Mouse (Mus musculus): ENCODE data around the gene Best1.

Best1 gene

DNA sequence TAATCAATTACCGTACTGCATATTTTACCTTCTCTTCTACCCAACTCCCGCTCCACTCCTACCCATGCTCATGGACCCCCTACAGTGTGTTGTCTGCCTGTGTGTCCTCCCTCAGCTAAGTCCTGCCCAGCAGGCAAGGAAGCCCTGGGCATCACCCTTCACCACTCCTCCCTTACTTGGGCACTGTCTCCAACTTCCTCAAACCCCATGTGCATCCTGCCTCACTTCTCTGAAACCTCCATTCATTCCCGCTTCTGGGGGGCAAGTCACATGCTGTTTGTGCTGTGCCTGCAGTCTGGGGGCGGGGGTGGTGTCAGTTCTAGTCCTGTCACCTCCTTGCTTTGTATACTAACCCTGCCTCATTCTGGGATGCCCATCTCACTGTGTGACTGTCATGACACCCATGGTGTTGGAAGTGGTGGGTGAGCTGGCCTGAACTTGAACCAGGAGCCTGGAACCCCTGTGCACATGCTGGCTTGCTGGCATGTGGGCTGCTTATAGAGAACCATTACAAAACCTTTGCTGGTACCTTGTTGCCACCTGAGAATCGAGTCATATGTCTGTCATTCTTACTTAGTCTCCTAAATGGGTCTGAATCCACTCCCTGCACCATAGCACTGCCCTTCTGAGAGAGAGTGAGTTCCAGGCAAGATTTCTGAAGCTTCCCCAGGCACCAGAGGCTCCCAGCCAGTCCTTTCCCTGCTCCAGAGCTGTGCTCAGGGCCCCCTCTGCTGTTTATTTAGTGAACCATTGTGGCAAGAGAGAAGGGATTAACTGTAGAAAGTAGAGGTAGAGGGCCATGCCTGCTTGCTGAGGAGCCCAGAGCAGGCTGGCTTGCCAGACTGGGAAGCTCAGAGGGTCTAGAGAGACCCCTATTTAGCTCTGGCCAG is 21.2 kb upstream of the Best1 start:
- DNase-seq: no peak

DNA sequence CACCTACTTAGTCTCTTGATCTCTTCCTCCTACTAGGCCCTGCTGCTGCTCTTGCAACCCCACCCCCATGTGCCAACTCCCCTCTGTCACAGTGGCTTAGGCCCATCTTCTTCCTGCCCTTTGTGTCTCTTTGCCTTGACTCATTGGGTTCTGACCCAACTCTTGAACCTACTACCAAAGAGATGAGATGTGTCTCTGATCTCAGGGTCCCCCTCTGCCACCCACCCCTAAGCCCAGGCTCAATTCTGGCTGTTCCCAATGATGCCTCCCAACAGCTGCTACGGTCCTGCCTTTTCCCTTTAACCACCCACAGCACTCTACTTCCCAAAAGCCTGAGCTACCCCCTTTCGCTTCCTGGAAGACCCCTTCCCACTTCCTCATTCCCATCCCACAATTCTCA is 20.5 kb upstream of the Best1 start:
- no peak for DNase-seq

DNA sequence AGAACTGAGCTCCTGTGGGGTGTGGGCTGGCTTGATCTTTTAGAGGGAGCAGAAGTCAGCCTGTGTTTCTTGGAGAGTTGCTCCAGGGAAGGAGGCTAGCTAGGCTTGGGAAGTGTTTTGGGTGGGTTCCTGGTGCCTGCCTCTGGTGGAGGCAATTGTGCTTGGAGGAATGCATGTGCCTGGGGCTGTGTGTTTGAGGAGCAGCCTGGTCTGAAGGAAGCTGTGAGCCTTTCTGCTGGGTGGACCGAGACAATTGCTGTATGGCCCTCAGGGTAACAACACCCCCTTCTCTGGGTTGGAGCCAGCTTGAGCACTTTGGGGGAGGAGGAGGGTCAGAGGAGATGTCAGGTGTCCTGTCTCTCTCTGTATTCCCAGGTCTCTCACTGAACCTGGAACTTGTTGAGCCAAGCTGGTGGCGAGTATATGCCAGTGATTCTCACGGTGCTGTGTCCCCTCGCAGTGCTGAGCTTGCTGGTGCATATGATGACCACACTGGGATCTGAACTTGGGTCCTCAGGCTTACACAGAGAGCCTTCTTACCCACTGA is 17.9 kb upstream of the Best1 start:
- DNase-seq: no peak

DNA sequence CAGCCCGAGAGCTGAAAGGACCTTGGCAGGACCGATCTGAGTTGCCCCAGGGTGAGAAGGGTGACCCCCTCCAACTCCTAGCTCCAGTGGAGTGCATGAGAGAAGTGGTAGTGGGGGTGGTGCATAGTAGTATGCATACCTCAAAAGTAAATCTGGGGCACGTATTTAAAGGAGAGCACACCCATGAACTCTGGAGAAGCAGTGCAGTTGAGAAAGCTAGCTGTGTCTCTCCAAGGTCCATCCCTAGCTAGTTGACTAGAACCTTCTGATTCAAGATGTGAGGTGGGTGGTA is 17.0 kb upstream of the Best1 start:
- no peak for DNase-seq

DNA sequence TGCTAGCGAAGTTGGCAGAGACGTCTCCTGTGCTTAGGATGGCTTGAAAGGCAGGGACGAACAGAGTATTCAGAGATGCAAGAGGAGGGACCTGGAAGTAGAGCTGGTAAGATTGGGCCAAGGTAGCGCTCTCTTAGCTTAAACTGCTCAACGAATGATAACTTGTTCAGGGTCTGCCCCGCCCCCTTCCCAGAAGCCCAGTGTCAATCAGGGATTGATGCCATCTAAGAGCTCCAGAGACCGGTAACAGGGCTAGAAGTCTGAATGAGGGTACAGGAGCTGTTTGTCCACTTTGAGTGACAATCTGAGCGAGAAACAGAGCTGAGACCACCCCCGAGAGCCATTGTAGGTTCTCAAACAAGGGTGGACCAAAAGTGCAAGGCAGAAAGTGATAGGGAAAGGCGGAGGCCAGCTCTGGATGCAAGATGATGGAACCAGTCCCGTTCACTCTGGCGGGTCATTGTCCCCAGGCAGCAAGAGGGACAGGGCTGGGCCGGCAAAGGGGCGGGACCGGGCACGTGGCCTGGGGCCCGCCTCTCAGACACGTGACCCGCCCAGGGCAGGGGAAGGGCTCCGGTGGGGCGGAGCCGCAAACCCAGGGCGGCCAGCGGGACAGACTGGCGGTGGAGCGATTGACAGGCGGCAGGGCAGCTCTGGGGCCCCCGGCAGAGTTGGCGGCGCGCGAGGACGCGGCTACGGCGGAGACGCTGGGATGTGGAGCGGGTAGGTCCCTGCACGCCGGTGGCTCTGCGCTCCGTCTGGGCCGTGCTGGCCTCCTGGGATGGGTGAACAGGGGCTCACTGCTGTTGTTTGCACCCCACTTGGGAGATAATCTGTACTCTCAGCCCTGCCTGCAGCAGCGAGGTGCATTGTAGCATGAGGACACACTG is 16.4 kb upstream of the Best1 start:
- peak; percentile 77 for DNase-seq

DNA sequence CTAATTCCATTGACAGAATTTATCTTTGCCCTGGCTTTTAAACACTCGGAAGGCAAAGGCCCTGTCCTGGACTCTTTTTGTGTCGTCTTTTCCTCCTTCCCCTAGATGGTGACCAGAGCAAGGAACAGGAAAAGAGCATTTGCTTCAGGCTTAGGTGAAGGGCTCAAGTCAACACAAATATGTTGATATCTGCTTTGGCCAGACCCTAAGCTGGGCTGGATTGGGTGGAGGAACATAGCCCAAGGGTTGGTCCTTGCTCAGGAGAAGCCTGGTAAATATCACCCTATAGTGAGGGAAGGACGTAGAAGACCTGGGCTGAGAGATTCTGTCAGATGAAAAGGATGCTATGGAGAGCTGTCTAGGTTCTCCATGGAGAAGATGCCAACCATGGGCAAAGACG is 14.7 kb upstream of the Best1 start:
- no peak for DNase-seq

DNA sequence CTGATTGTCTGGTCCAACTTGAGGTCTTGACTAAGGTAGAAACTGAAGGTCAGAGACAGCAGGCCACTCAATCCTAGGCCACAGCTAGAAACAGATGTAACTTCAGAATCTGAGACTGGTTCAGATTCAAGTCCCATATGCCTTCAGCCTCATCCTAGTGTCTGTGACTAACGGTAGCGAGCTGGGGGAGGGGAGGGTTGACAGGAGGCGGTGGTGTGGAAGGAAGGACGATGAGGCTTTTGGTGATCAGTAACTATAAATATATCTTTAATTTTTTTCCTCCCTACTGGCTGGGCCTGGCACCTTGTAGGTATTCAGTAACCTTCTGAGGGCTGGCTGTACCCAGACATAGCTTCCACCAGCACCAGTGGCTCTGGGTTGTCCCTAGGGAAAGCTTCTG is 14.0 kb upstream of the Best1 start:
- DNase-seq: no peak

DNA sequence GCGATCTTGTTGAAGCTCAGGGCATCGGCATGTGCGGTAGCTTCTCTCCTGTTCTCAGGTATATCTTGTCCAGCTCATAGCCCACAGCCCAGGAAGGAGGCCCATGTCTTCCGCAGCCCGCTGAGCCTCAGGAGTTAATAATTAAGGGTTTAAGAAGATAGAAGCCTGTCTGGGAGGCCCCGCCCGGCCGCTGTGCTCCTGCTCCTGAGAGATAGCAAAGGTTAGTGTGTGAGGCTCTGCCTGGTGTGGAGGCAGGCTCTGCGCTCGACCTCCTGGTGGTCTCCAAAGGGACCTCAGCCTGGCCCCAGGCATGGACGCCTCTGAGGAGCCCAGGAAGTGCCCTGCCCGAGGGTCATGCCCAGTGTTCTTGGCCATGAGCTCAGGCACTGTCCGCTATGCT is 13.4 kb upstream of the Best1 start:
- no peak for DNase-seq

DNA sequence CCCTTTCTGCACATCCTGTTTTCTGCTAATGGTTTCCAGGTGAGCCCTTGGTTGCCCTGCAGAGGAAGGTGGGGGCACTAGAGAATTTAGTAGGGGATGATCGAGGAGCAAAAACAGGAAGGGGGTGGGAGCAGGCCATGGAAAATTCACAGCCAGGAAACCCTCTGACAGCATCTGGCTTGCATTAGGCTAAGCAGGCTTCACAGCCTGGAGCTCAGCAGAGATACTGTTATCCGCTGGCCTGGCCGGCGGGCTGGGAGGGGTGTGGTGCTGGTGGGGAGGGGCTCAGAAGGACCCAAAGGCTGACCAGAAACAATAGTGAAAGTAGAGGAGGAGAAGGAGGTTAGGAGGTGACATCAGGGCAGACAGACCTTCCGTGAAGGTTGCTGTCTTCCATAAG is 12.5 kb upstream of the Best1 start:
- DNase-seq: no peak

DNA sequence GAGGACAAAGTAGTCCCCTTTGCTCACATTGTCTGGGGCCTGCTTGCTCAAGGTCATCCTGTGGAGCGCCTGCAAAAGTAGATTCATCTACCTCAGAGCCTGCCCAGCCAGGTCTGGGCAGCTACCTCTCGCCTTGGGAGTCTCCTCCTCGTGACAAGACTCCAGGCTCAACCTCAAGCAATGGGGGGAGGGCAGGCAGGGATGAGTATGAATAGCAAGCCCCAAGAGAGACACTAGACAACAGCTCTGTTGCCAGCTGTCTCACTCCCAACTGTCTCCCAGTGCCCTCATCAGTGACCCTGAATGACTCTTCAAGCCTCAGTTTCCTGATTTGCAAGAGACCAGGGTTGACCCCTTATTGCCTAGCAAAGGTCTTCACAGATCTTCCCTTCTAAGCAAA is 11.9 kb upstream of the Best1 start:
- DNase-seq: no peak

DNA sequence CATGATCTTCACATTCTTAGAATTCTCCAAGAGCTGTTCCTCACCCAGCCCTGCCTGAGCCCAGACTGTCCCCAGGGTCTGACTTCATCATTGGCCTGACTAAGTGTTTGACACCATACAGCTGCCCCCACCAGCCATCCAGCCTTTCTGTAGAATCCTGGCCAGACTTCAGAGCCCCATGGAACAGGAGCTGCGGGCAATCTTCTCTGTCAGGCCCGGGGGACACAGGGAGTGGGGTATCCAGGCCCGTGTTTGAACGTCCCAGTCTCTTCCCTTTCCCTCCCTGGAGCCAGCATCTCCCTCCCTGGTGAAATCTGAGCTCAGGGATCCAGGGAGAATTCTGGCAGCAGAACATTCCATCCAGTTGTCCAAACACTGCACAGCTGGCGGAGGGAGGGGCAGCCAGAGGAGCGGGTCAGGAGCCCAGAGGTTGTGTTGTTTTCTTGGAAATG is 11.4 kb upstream of the Best1 start:
- no peak for DNase-seq

DNA sequence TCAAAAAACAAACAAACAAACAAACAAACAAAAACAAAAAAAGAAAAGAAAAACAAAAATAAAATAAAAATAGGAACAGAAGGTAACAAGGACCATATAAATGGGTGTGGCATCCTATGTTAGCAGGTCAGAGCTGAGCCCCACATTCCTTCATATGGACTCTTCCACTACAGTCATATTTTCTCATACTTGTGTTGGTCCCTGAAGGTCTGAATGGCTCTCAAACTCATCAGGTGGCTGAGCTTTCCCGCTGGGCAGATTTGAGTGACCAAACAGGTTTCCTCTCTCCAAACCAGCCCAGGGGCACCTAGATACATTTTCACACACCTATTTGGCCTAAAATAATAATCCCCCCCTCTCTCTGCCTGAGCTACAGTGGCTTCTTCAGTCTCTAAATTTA is 10.0 kb upstream of the Best1 start:
- no peak for DNase-seq

DNA sequence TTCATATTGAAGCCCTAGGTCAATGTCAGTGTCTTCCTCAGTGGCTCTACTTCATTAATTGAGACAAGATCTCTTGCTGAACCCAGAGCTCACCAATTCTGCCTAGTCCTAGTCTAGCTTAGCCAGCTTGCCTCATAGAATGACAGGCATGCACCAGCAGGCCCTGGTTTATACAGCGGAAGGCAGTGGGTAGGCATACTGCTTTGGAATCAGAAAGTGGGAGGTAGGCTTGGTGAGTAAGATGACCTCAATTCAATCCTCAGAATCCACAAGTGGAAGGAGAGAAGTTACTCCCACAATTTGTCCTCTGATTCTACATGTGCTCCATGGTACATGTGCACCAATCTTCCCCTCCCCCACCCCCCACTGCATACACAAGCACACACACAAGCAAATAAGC is 2.3 kb upstream of the Best1 start:
- no peak for DNase-seq

DNA sequence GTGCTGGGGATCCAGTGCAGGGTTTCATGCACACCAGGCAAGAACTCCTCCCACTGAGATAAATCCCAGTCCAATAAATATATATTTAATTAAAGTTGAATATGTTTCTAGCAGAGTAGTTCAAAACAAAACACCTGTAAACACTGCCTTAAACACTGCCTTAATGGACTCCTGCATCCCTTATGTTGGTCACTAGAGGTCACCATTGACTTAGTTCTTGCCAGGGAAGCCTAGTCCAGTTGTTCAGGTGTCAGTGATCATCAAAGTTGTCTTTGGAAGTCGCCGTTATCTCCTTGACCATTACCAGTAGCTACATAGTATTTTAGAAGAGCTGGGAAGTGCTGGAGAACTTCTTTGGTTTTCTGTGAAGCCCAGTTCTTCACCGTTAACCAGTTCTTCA is 1.1 kb downstream of the Best1 start:
- DNase-seq: no peak

DNA sequence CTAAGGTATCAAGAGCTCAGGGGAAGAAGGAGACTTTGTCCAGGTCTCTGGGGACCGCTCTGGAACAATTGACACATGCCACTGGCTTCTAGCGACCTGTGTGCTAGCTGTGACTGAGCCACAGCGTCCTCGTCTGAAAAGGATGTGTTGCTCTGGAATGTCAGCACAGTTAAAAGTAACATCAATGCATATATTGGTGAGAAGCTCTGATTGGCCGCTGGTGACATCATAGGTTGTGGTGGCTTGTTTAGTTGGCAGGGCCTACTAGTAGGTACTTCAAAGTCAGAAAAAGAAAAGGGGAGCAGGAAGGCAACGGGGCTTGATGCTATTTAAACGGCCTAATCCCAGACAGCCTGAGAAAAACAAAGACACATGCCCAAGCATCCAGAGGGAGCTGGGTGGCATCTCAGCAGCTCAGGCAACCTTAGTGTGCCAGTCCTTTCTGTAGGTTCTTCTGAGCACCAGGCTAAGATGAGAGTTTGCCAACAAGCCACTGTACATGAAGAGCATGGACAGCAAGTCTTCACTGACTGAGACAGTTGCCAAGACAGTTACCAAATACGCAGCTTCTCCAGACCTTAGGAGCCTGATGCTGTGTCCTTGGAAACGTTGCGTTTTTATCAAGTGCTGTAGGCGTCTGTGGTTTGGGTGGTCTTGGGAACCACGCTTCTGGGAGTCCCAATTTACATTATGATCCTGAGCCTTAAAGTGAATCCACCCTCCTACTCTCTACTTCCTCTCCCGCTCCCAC is 2.5 kb downstream of the Best1 start:
- DNase-seq: no peak

DNA sequence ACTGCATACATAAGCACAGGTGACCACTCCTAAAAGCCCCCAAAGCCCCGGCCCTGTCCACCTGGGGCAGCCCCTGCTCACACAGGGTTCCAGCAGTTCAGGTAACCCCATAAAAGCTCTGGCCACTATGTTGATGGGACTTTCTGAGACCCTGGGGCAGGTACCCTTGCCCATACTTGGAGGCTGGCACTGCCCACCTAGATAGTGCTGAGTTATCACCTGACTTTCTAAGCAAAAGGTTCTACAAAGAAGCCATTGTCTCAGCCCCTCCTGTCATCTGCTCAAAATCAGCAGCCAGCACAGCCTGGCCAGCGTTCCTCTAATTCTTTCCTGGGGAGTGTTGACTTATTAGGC is 3.4 kb downstream of the Best1 start:
- DNase-seq: no peak

DNA sequence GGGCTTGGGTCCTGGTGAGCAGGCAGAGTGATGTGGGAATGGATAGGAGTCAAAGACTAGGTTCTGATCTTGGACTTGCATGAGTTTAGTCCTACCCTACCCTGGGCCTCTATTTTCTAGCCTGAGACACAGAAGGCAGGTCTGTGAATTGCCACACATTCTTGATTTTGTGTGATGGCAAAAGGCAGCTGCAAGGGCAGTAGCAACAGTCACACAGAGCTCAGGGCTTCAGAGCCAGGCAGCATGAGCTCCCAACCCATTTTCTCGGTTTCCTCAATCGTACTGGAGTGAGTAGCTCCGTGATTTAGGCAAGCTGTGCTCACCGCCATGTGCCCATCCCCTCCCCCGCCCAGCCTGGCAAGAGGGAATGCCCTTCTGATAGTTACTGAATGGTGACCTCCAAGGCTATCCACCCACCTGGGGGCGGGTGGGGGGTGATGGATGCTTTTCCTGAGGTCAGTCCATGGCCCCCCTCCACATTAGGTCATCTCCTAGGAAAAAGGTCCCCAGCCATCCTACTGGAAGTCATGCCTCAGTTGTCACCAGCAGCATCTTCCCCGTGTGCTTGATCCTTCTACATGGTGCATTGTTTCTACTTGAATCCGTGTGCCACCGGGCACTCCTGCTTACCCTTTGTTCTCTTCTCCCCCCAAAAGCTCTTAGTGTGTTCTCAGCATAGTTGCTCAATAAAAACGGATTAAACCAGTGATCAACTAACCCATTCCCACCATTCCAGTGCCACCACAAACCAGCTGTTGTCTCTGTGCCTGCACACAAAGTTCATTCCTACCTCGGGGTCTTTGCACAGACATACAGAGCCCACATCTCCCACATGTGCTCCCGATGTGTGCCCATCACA is 4.0 kb downstream of the Best1 start:
- no peak for DNase-seq

DNA sequence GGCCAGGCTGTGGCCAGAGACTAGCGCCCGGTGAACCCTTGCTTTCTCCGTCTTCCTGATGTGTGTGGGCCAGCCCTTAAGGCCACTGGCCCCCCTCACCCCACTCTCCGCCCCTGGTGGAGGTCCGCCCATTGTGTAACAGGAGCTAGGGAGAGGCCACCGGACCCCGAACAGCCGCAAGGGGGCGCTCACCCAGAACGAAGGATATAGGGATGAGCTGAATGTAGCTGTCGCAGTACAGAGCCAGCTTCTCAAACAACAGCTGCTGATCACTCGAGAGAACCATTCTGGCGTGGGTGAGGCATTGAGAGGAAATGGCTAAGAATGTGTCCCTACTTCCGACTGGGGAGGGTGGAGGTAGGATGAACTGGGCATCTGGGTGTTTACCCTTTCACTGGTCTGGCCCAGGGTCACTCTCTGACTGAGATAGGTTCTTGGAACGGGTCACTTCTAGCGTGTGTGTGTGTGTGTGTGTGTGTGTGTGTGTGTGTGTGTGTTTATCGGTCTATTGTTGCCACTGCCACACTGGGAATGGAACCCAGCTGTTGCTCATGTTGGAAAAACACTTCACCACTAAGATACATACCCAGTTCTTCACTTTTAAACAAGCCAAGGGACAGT is 8.3 kb downstream of the Best1 start:
- DNase-seq: peak; percentile 79

DNA sequence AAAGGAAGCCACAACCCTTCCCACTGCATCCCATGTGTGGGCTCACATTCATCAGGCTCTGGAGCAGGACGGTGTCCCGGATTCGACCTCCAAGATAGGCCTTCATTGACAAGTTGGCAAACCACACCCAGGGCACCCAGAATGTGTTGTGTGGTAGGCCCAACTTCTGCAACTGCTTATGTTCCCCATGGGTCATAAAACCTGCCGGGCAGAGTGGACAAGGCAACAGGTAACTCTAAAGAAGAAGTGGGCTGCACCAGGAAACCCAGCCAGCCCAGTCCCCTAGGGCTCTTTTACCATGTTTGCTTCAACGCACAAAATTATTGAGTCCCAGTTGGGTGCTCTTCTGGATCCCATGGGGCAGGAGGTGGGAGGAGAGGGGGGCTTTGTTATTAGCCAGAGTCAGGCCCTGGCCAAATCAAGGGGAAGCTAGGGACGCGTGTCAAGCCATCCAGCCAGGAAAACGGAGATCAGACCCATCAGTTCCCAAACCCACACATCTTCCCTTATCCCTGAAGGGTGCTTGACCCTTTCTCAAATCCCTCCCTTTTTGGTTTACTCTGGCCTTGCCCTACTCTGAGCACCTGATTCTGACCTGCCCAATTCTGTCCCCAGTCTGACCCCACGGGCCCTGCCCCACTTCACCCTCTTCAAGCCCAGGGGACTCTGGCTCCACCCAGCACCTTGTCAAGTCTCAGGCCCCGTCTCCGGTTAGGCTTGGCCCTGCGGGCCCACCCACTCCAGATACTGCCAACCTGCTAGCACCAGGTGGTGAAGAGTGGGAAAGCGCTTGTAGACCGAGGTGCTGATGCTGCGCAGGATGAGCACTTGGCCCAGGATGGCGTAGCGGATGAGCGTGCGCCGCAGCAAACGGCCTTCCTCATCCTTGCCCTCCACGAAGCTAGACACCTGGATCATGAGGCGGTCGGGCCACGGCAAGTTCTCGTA is 9.1 kb downstream of the Best1 start:
- DNase-seq: peak; percentile 44

DNA sequence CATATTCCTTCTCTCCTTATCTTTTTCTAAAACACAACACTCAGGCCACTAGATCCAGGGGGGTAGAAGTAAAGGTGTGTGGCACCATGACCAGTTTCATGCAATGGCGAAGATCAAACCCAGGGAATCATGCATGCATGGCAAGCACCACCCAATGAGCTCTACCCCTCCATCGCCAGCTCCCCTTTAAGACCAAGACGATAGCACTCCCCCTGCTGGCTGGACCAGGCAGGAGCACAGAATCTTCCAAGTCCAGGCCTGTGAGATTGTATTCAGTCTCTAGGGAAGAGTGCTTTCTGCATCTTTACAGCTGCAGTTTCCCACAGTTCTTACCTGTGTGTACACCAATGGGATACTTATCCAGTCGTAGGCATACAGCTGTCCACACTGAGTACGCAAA is 10.1 kb downstream of the Best1 start:
- DNase-seq: peak; percentile 47

DNA sequence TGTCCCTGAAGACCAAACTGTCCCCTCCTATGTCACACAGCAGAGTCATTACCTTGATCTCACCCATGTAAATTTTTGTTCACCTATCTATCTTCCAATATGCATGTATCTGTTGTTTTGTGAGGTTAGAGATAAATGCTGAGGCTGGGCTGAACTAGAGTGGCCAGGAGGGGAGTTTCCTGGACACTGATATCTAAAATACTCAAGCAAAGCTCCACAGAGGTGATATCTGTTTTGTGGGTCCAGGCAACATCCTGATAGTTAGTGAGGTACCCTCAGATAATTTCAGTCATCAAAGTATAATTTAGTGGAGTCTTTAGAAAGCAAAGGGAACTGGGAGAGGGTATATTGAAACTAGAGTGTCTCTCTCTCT is 11.6 kb downstream of the Best1 start:
- DNase-seq: no peak

Data from cerebellum, adult 11-12 months (tissue).